Mouse (Mus musculus) liver, postnatal 0 days (tissue): ENCODE data around the gene Bcl7a. TPM values are rescaled to one million over a fixed set of nuclear protein-coding genes. Genes with fewer than 3 reads are reported as not detected.

ENCODE experiments used
- ATAC-seq: fragments of 200-750 bp; cut with Nextera tagmentation; 2 replicates; pipeline ENCODE4 v1.8.0; 2017; ENCODE audit warnings: mild to moderate bottlenecking, moderate library complexity
- DNase-seq: peaks from one replicate; pipeline ENCODE4 v3.0.0-alpha.2; 2016
- H3K27ac ChIP-seq: fragments of 300-500 bp; sonication (generic); 2 replicates; pipeline ENCODE4 v1.5.1; 2014; ENCODE audit warnings: antibody characterized with exemption, moderate library complexity, mild to moderate bottlenecking, low read depth
- H3K27me3 ChIP-seq: fragments of 300-500 bp; sonication (generic); 2 replicates; pipeline ENCODE4 v1.6.1; 2014; ENCODE audit warnings: low read length, control low read depth, mixed read lengths; ENCODE audit not compliant: insufficient read depth
- H3K36me3 ChIP-seq: fragments of 300-500 bp; sonication (generic); replicated peaks from 2 replicates; pipeline ENCODE4 v1.6.1; 2014; ENCODE audit warnings: mild to moderate bottlenecking, control low read depth, low read length, moderate library complexity, mixed read lengths; ENCODE audit not compliant: insufficient read depth
- H3K4me1 ChIP-seq: fragments of 300-500 bp; sonication (generic); 2 replicates; pipeline ENCODE4 v1.6.1; 2014; ENCODE audit warnings: antibody characterized with exemption, mild to moderate bottlenecking, control low read depth; ENCODE audit not compliant: insufficient read depth
- H3K4me2 ChIP-seq: fragments of 300-500 bp; sonication (generic); 2 replicates; pipeline ENCODE4 v1.6.1; 2014; ENCODE audit warnings: low read depth, mild to moderate bottlenecking, low read length, moderate library complexity, mixed read lengths
- H3K4me3 ChIP-seq: fragments of 300-500 bp; sonication (generic); 2 replicates; pipeline ENCODE4 v1.5.1; 2014; ENCODE audit warnings: low read depth, low read length
- H3K9ac ChIP-seq: fragments of 300-500 bp; sonication (generic); replicated peaks from 2 replicates; pipeline ENCODE4 v1.6.1; 2014; ENCODE audit warnings: mild to moderate bottlenecking, moderate library complexity
- H3K9me3 ChIP-seq: fragments of 300-500 bp; sonication (generic); 2 replicates; pipeline ENCODE4 v1.6.1; 2016; ENCODE audit warnings: mild to moderate bottlenecking, control low read depth, low read length, mixed read lengths
- CTCF ChIP-seq: sonication (generic); IDR thresholded peaks from 2 replicates; pipeline ENCODE4 v1.5.1; 2016; ENCODE audit warnings: antibody characterized with exemption, low read depth
- EP300 ChIP-seq: IDR thresholded peaks from 2 replicates; pipeline ENCODE4 v1.6.1; 2016; ENCODE audit warnings: antibody characterized with exemption, low read depth, mild to moderate bottlenecking
- WGBS: fragments of 180-500 bp; shearing (Covaris S2); extraction: QIAGEN DNeasy Blood & Tissue Kit; methylation state at CpG from one replicate; pipeline ENCODE4 v1.1.7; 2014; ENCODE audit not compliant: insufficient replicate concordance; 5-methylcytosine and 5-hydroxymethylcytosine counted together
- polyA plus RNA-seq: library from polyadenylated mRNA; unstranded; fragments of >200 nt; fragmentation: Nextera tagmentation; extraction: Ambion mirVana; gene quantifications from 2 replicates; pipeline ENCODE4 v1.2.1, GENCODE M21; 2015

Gene Bcl7a
- polyA plus RNA-seq, 1 experiment from 2014 or later: 5.1 TPM

DNA sequence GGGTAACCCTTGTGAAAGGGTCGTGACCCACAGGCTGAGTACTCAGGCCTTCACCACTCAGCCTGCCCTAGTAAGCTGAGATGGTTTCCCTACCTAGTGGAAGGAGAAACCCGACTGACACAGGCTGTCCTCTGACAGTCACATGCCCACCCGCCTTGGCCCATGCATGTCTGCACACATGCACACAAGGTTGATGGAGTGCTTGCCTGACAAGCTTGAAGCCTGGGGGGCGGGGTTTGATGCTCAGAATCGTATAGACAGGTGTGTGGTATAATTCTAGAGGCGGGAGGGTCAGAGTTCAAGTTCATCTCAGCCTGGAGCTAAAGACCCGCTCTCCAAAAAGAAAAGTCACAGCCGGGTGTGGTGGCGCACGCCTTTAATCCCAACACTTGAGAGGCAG is 31.6 kb downstream of the Bcl7a start:
- 88% methylated on average over 10 of the region's 10 CpGs for WGBS

GRCm38 (mm10) chr5:123375793-123376452 is 32.3 kb downstream of the Bcl7a start:
- 79% methylated on average over 6 of the region's 6 CpGs for WGBS
- DNase-seq (no peak), ATAC-seq (no peak)
- no peak for TF ChIP-seq EP300
- no peak for TF ChIP-seq CTCF
- no peak overlapping the region for H3K9ac ChIP-seq
- H3K9me3 ChIP-seq: no peaks in the 10 kb centered on the region
- H3K27ac ChIP-seq: no peak overlapping the region
- no peaks in the 10 kb centered on the region for H3K27me3 ChIP-seq
- no peak overlapping the region for H3K4me3 ChIP-seq
- H3K36me3 ChIP-seq: peaks cover 17% of the 10 kb centered on the region
- no peak overlapping the region for H3K4me2 ChIP-seq
- H3K4me1 ChIP-seq: no peaks in the 10 kb centered on the region

More for the DNA sequence above, 31.6 kb downstream of the Bcl7a start:
- Histone ChIP-seq H3K27me3 (no peaks in the 10 kb centered on the region), H3K9me3 (no peaks in the 10 kb centered on the region), H3K9ac (no peak overlapping the region), H3K36me3 (peaks cover 17% of the 10 kb centered on the region), H3K27ac (no peak overlapping the region), H3K4me1 (no peaks in the 10 kb centered on the region), H3K4me2 (no peak overlapping the region), H3K4me3 (no peak overlapping the region)
- ATAC-seq (no peak), DNase-seq (no peak)
- no peak for TF ChIP-seq EP300
- no peak for TF ChIP-seq CTCF

DNA sequence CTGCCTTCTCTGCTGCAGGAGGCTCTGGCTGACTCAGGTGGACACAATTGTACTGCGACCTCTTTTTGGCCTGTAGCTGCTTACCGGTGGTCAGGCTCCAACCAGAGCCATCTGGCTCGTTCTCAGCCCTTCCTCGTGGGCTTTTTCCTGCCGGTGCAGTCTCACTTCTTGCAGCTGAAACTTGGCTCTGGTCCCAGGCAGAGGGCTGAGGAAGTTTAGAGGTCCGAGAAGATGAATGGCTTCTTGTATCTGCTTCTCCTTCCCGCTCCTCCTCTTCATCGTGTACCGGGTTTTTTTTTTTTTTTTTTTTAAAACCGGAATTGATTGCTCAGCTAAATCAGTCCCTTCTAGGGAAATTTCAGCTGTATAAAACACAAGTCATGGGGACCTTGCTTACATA is 32.9 kb downstream of the Bcl7a start:
- ATAC-seq: peak; percentile 28; the same call in 1 of the 2 replicates
- Histone ChIP-seq H3K27ac (peak overlapping the region; percentile 39; the same call in 1 of the 2 replicates), H3K4me2 (0 out of 2 replicates have a peak overlapping the region, but pooled peaks have one; percentile 32), H3K36me3 (peaks cover 13% of the 10 kb centered on the region), H3K4me1 (no peaks in the 10 kb centered on the region), H3K9me3 (no peaks in the 10 kb centered on the region), H3K9ac (no peak overlapping the region), H3K4me3 (no peak overlapping the region), H3K27me3 (no peaks in the 10 kb centered on the region)
- 36% methylated on average over 10 of the region's 10 CpGs for WGBS
- peak; percentile 48 for DNase-seq
- TF ChIP-seq EP300 (no peak), CTCF (no peak)

- 58% methylated on average over 15 of the region's 15 CpGs for WGBS
- no peaks in the 10 kb centered on the region for H3K27me3 ChIP-seq
- peak overlapping the region; percentile 32 for H3K4me2 ChIP-seq
- H3K9ac ChIP-seq: no peak overlapping the region
- TF ChIP-seq EP300 (no peak), CTCF (peak; percentile 97)
- peak overlapping the region; percentile 39; the same call in 1 of the 2 replicates for H3K27ac ChIP-seq
- no peaks in the 10 kb centered on the region for H3K4me1 ChIP-seq
- H3K36me3 ChIP-seq: peaks cover 10% of the 10 kb centered on the region; the same call in 1 of the 2 replicates
- peak; percentile 85 for DNase-seq
- H3K4me3 ChIP-seq: no peak overlapping the region
- peak; percentile 73 for ATAC-seq
- H3K9me3 ChIP-seq: no peaks in the 10 kb centered on the region
Measured at GRCm38 (mm10) chr5:123377120-123377955, 33.7 kb downstream of the Bcl7a start.

GRCm38 (mm10) chr5:123378712-123379111 is 35.1 kb downstream of the Bcl7a start:
- WGBS: 72% methylated on average over 9 of the region's 9 CpGs
- Histone ChIP-seq H3K36me3 (peaks cover under 1% of the 10 kb centered on the region; the same call in 1 of the 2 replicates), H3K9me3 (no peaks in the 10 kb centered on the region), H3K4me1 (no peaks in the 10 kb centered on the region), H3K27me3 (no peaks in the 10 kb centered on the region), H3K27ac (no peak overlapping the region), H3K4me2 (no peak overlapping the region), H3K9ac (no peak overlapping the region), H3K4me3 (no peak overlapping the region)
- ATAC-seq (no peak), DNase-seq (no peak)
- TF ChIP-seq CTCF (no peak), EP300 (no peak)

- no peak for ATAC-seq
- Histone ChIP-seq H3K4me1 (no peaks in the 10 kb centered on the region), H3K27me3 (no peaks in the 10 kb centered on the region), H3K27ac (no peak overlapping the region), H3K9me3 (no peaks in the 10 kb centered on the region), H3K4me2 (no peak overlapping the region), H3K36me3 (no peaks in the 10 kb centered on the region), H3K4me3 (no peak overlapping the region), H3K9ac (no peak overlapping the region)
- no peak for TF ChIP-seq EP300
- no peak for TF ChIP-seq CTCF
- DNase-seq: no peak
- WGBS: 31% methylated on average over 5 of the region's 5 CpGs
Measured at GRCm38 (mm10) chr5:123379504-123379931, 35.9 kb downstream of the Bcl7a start.
